Mouse (Mus musculus) forebrain, embryonic 11.5 days (tissue): Measurements from ENCODE around the gene A2m. TPM values are rescaled to one million over a fixed set of nuclear protein-coding genes. Genes with fewer than 3 reads are reported as not detected.

Source experiments
- ATAC-seq: fragments of 200-750 bp; cut with Nextera tagmentation; replicated peaks from 2 replicates; pipeline ENCODE4 v1.8.0; 2017; ENCODE audit warnings: moderate TSS enrichment; ENCODE audit not compliant: low FRiP score
- DNase-seq: peaks from one replicate; pipeline ENCODE4 v3.0.0-alpha.2; 2017; ENCODE audit warnings: low spot score
- H3K27ac ChIP-seq: fragments of 300-500 bp; sonication (generic); 2 replicates; pipeline ENCODE4 v1.5.1; 2014; ENCODE audit warnings: low read depth, low read length
- H3K27me3 ChIP-seq: fragments of 300-500 bp; sonication (generic); 2 replicates; pipeline ENCODE4 v1.6.1; 2014; ENCODE audit warnings: mild to moderate bottlenecking, low read length, mixed read lengths; ENCODE audit not compliant: control insufficient read depth, insufficient read depth
- H3K36me3 ChIP-seq: fragments of 300-500 bp; sonication (generic); 2 replicates; pipeline ENCODE4 v1.6.1; 2014; ENCODE audit warnings: mild to moderate bottlenecking, low read length, moderate library complexity, mixed read lengths; ENCODE audit not compliant: control insufficient read depth, insufficient read depth
- H3K4me1 ChIP-seq: fragments of 300-500 bp; sonication (generic); replicated peaks from 2 replicates; pipeline ENCODE4 v1.6.1; 2014; ENCODE audit warnings: low read length, mixed read lengths; ENCODE audit not compliant: control insufficient read depth, insufficient read depth
- H3K4me2 ChIP-seq: fragments of 300-500 bp; sonication (generic); 2 replicates; pipeline ENCODE4 v1.6.1; 2014; ENCODE audit warnings: low read depth, mild to moderate bottlenecking, low read length, moderate library complexity, mixed read lengths; ENCODE audit not compliant: severe bottlenecking
- H3K4me3 ChIP-seq: fragments of 300-500 bp; sonication (generic); 2 replicates; pipeline ENCODE4 v1.5.1; 2014; ENCODE audit warnings: low read depth, low read length
- H3K9ac ChIP-seq: fragments of 300-500 bp; sonication (generic); 2 replicates; pipeline ENCODE4 v1.6.1; 2014; ENCODE audit warnings: low read length
- H3K9me3 ChIP-seq: fragments of 300-500 bp; sonication (generic); 2 replicates; pipeline ENCODE4 v1.6.1; 2016; ENCODE audit warnings: low read length, mixed read lengths; ENCODE audit not compliant: control insufficient read depth
- WGBS: fragments of 180-500 bp; shearing (Covaris S2); extraction: QIAGEN DNeasy Blood & Tissue Kit; methylation state at CpG from one replicate; pipeline ENCODE4 v1.1.7; 2014; 5-methylcytosine and 5-hydroxymethylcytosine counted together
- polyA plus RNA-seq: library from polyadenylated mRNA; unstranded; fragments of >200 nt; fragmentation: Nextera tagmentation; extraction: Ambion mirVana; gene quantifications from 2 replicates; pipeline ENCODE4 v1.2.1, GENCODE M21; 2014

Gene A2m
- polyA plus RNA-seq: 2.9 and 3.9 TPM in 2 replicates

GRCm38 (mm10) chr6:121635076-121635475 lies at the start of gene A2m:
TSS of gene A2m (plus strand) at chr6:121635376.
- H3K4me2 ChIP-seq: peak within 1 kb of the TSS; percentile 44; the same call in 1 of the 2 replicates
- no peak for ATAC-seq
- H3K36me3 ChIP-seq: no peaks in the 10 kb centered on the region
- WGBS: 91% methylated on average over 8 of the region's 8 CpGs
- H3K27ac ChIP-seq: no peak within 1 kb of the TSS
- H3K9ac ChIP-seq: peak within 1 kb of the TSS; percentile 47
- H3K4me1 ChIP-seq: 0 out of 2 replicates have a peak, but pooled peaks cover 2% of the 10 kb centered on the region
- H3K27me3 ChIP-seq: no peaks in the 10 kb centered on the region
- 0 out of 2 replicates have a peak within 1 kb of the TSS, but pooled peaks have one; percentile 10 for H3K4me3 ChIP-seq
- H3K9me3 ChIP-seq: no peaks in the 10 kb centered on the region
- DNase-seq: no peak

- Histone ChIP-seq H3K27me3 (no peaks in the 10 kb centered on the region), H3K4me3 (no peak overlapping the region), H3K36me3 (no peaks in the 10 kb centered on the region), H3K27ac (no peak overlapping the region), H3K4me1 (no peaks in the 10 kb centered on the region), H3K9ac (no peak overlapping the region), H3K9me3 (no peaks in the 10 kb centered on the region), H3K4me2 (no peak overlapping the region)
- DNase-seq (no peak), ATAC-seq (no peak)
- 51% methylated on average over 1 of the region's 1 CpGs for WGBS
These were observed 45.0 kb upstream of the A2m start for GRCm38 (mm10) chr6:121590131-121590530.

GRCm38 (mm10) chr6:121600927-121601326 lies 34.2 kb upstream of the A2m start:
- DNase-seq: no peak
- Histone ChIP-seq H3K9ac (no peak overlapping the region), H3K4me3 (no peak overlapping the region), H3K27ac (no peak overlapping the region), H3K4me2 (no peak overlapping the region), H3K9me3 (no peaks in the 10 kb centered on the region), H3K27me3 (no peaks in the 10 kb centered on the region), H3K36me3 (no peaks in the 10 kb centered on the region), H3K4me1 (no peaks in the 10 kb centered on the region)
- no peak for ATAC-seq
- WGBS: 83% methylated on average over 1 of the region's 1 CpGs

- DNase-seq (no peak), ATAC-seq (no peak)
- H3K4me2 ChIP-seq: no peak overlapping the region
- H3K36me3 ChIP-seq: no peaks in the 10 kb centered on the region
- H3K4me1 ChIP-seq: no peaks in the 10 kb centered on the region
- no peaks in the 10 kb centered on the region for H3K9me3 ChIP-seq
- H3K27me3 ChIP-seq: no peaks in the 10 kb centered on the region
- H3K4me3 ChIP-seq: no peak overlapping the region
- no peak overlapping the region for H3K9ac ChIP-seq
- no peak overlapping the region for H3K27ac ChIP-seq
These were observed 27.3 kb upstream of the A2m start for GRCm38 (mm10) chr6:121607861-121608260.

GRCm38 (mm10) chr6:121611796-121612195 lies 23.4 kb upstream of the A2m start:
- H3K4me1 ChIP-seq: no peaks in the 10 kb centered on the region
- no peak for DNase-seq
- 50% methylated on average over 3 of the region's 3 CpGs for WGBS

GRCm38 (mm10) chr6:121617476-121617875 lies 17.7 kb upstream of the A2m start:
- ATAC-seq: no peak
- WGBS: 40% methylated on average over 3 of the region's 3 CpGs

More at GRCm38 (mm10) chr6:121611796-121612195, 23.4 kb upstream of the A2m start:
- H3K36me3 ChIP-seq: no peaks in the 10 kb centered on the region
- no peak overlapping the region for H3K27ac ChIP-seq
- H3K9me3 ChIP-seq: no peaks in the 10 kb centered on the region
- H3K4me3 ChIP-seq: no peak overlapping the region
- ATAC-seq: no peak
- H3K9ac ChIP-seq: no peak overlapping the region
- H3K4me2 ChIP-seq: no peak overlapping the region
- H3K27me3 ChIP-seq: no peaks in the 10 kb centered on the region

GRCm38 (mm10) chr6:121622525-121622924 lies 12.7 kb upstream of the A2m start:
- DNase-seq (no peak), ATAC-seq (no peak)
- H3K4me2 ChIP-seq: no peak overlapping the region
- H3K4me1 ChIP-seq: no peaks in the 10 kb centered on the region
- no peaks in the 10 kb centered on the region for H3K9me3 ChIP-seq
- no peaks in the 10 kb centered on the region for H3K36me3 ChIP-seq
- H3K4me3 ChIP-seq: no peak overlapping the region
- H3K27ac ChIP-seq: no peak overlapping the region
- 80% methylated on average over 2 of the region's 2 CpGs for WGBS
- H3K9ac ChIP-seq: no peak overlapping the region
- H3K27me3 ChIP-seq: no peaks in the 10 kb centered on the region

More at GRCm38 (mm10) chr6:121617476-121617875, 17.7 kb upstream of the A2m start:
- H3K36me3 ChIP-seq: no peaks in the 10 kb centered on the region
- H3K4me3 ChIP-seq: no peak overlapping the region
- H3K9ac ChIP-seq: no peak overlapping the region
- H3K4me1 ChIP-seq: no peaks in the 10 kb centered on the region
- H3K9me3 ChIP-seq: no peaks in the 10 kb centered on the region
- H3K27ac ChIP-seq: no peak overlapping the region
- no peaks in the 10 kb centered on the region for H3K27me3 ChIP-seq
- DNase-seq: no peak
- no peak overlapping the region for H3K4me2 ChIP-seq

GRCm38 (mm10) chr6:121634520-121634919 lies 656 bp upstream of the A2m start:
- DNase-seq: no peak
- H3K27ac ChIP-seq: no peak overlapping the region
- 85% methylated on average over 13 of the region's 13 CpGs for WGBS
- no peak overlapping the region for H3K9ac ChIP-seq
- H3K4me3 ChIP-seq: no peak overlapping the region
- no peaks in the 10 kb centered on the region for H3K36me3 ChIP-seq
- ATAC-seq: no peak
- no peaks in the 10 kb centered on the region for H3K9me3 ChIP-seq
- no peaks in the 10 kb centered on the region for H3K27me3 ChIP-seq
- no peak overlapping the region for H3K4me2 ChIP-seq
- H3K4me1 ChIP-seq: 0 out of 2 replicates have a peak, but pooled peaks cover 2% of the 10 kb centered on the region

GRCm38 (mm10) chr6:121635878-121636371 lies 749 bp downstream of the A2m start:
- Histone ChIP-seq H3K36me3 (no peaks in the 10 kb centered on the region), H3K4me1 (0 out of 2 replicates have a peak, but pooled peaks cover 2% of the 10 kb centered on the region), H3K4me2 (peak overlapping the region; percentile 44; the same call in 1 of the 2 replicates), H3K4me3 (0 out of 2 replicates have a peak overlapping the region, but pooled peaks have one; percentile 10), H3K27ac (no peak overlapping the region), H3K9ac (peak overlapping the region; percentile 47), H3K9me3 (no peaks in the 10 kb centered on the region), H3K27me3 (no peaks in the 10 kb centered on the region)
- 2% methylated on average over 12 of the region's 12 CpGs for WGBS
- ATAC-seq: peak; percentile 88
- DNase-seq: peak; percentile 71
